Mouse (Mus musculus) brown adipose tissue, adult 24 weeks (tissue): ENCODE data around the gene Zmpste24. TPM values are rescaled to one million over a fixed set of nuclear protein-coding genes. Genes with fewer than 3 reads are reported as not detected.
A peak's percentile ranks its signal among the peaks of the same experiment; 100 is the strongest.

Source experiments
- H3K27ac ChIP-seq: fragments of 200-500 bp; replicated peaks from 2 replicates; pipeline ENCODE4 v1.5.1; 2012; ENCODE audit warnings: low read depth, mild to moderate bottlenecking, low read length
- H3K4me1 ChIP-seq: fragments of 200-500 bp; 2 replicates; pipeline ENCODE4 v1.6.1; 2012; ENCODE audit warnings: low read length, mixed read lengths; ENCODE audit not compliant: control insufficient read depth, insufficient read depth, insufficient read length
- H3K4me3 ChIP-seq: fragments of 200-500 bp; 2 replicates; pipeline ENCODE4 v1.5.1; 2012; ENCODE audit warnings: low read depth, mild to moderate bottlenecking, low read length, moderate library complexity; ENCODE audit not compliant: insufficient read depth
- polyA plus RNA-seq: library from polyadenylated mRNA; stranded (reverse); fragments of >200 nt; gene quantifications from 2 replicates; pipeline ENCODE4 v1.2.4, GENCODE M21; 2012; ENCODE audit not compliant: missing spikeins, insufficient read depth, insufficient read length

The Zmpste24 gene
- polyA plus RNA-seq, 1 experiment, result 14.9 TPM

GRCm38 (mm10) chr4:121042946-121043345 is 55.1 kb downstream of the Zmpste24 start:
- no peak overlapping the region for H3K4me3 ChIP-seq
- H3K4me1 ChIP-seq, result no peaks in the 10 kb centered on the region
- H3K27ac ChIP-seq, result no peak overlapping the region

- H3K4me3 ChIP-seq, result no peak overlapping the region
- no peaks in the 10 kb centered on the region for H3K4me1 ChIP-seq
- H3K27ac ChIP-seq, result no peak overlapping the region
These were observed 55.6 kb downstream of the Zmpste24 start for GRCm38 (mm10) chr4:121042472-121042871.

- Histone ChIP-seq H3K27ac (no peak overlapping the region), H3K4me1 (no peaks in the 10 kb centered on the region), H3K4me3 (no peak overlapping the region)
These were observed 57.0 kb downstream of the Zmpste24 start for GRCm38 (mm10) chr4:121040897-121041671.

- Histone ChIP-seq H3K27ac (no peak overlapping the region), H3K4me3 (0 out of 2 replicates have a peak overlapping the region, but pooled peaks have one; percentile 16), H3K4me1 (no peaks in the 10 kb centered on the region)
These were observed 57.7 kb downstream of the Zmpste24 start for GRCm38 (mm10) chr4:121040323-121040722.

GRCm38 (mm10) chr4:121039331-121040115 is 58.5 kb downstream of the Zmpste24 start, which contains the start of gene Col9a2:
TSS of gene Col9a2 (plus strand) at chr4:121039385.
- H3K27ac ChIP-seq, result no peak within 1 kb of the TSS
- no peaks in the 10 kb centered on the region for H3K4me1 ChIP-seq
- 0 out of 2 replicates have a peak within 1 kb of the TSS, but pooled peaks have one; percentile 16 for H3K4me3 ChIP-seq

GRCm38 (mm10) chr4:121033006-121033405 is 65.0 kb downstream of the Zmpste24 start:
- Histone ChIP-seq H3K4me3 (no peak overlapping the region), H3K4me1 (no peaks in the 10 kb centered on the region), H3K27ac (no peak overlapping the region)

- no peak overlapping the region for H3K4me3 ChIP-seq
- no peak overlapping the region for H3K27ac ChIP-seq
- no peaks in the 10 kb centered on the region for H3K4me1 ChIP-seq
These were observed 66.6 kb downstream of the Zmpste24 start for GRCm38 (mm10) chr4:121031440-121031839.

GRCm38 (mm10) chr4:121029632-121030031 is 68.4 kb downstream of the Zmpste24 start:
- Histone ChIP-seq H3K4me3 (no peak overlapping the region), H3K4me1 (no peaks in the 10 kb centered on the region), H3K27ac (no peak overlapping the region)

- Histone ChIP-seq H3K27ac (no peak overlapping the region), H3K4me1 (no peaks in the 10 kb centered on the region)
These were observed 69.2 kb downstream of the Zmpste24 start for GRCm38 (mm10) chr4:121028659-121029392.

GRCm38 (mm10) chr4:121028146-121028545 is 69.9 kb downstream of the Zmpste24 start:
- no peaks in the 10 kb centered on the region for H3K4me1 ChIP-seq
- H3K4me3 ChIP-seq, result no peak overlapping the region
- H3K27ac ChIP-seq, result no peak overlapping the region

More at GRCm38 (mm10) chr4:121028659-121029392, 69.2 kb downstream of the Zmpste24 start:
- H3K4me3 ChIP-seq, result no peak overlapping the region

GRCm38 (mm10) chr4:121025681-121026080 is 72.4 kb downstream of the Zmpste24 start:
- Histone ChIP-seq H3K4me1 (no peaks in the 10 kb centered on the region), H3K4me3 (no peak overlapping the region), H3K27ac (no peak overlapping the region)

- no peaks in the 10 kb centered on the region for H3K4me1 ChIP-seq
- H3K4me3 ChIP-seq, result no peak overlapping the region
- no peak overlapping the region for H3K27ac ChIP-seq
These were observed 74.1 kb downstream of the Zmpste24 start for GRCm38 (mm10) chr4:121023941-121024340.

GRCm38 (mm10) chr4:121023464-121023863 is 74.6 kb downstream of the Zmpste24 start:
- Histone ChIP-seq H3K4me1 (no peaks in the 10 kb centered on the region), H3K27ac (no peak overlapping the region), H3K4me3 (no peak overlapping the region)

- Histone ChIP-seq H3K4me1 (no peaks in the 10 kb centered on the region), H3K4me3 (no peak overlapping the region), H3K27ac (no peak overlapping the region)
These were observed 76.1 kb downstream of the Zmpste24 start for GRCm38 (mm10) chr4:121021911-121022310.
